Mouse (Mus musculus) liver, embryonic 14.5 days (tissue): ENCODE measurements around the gene Gm10300.

Experiments used
- CTCF ChIP-seq: IDR thresholded peaks from 2 replicates; pipeline ENCODE4 v1.5.1; 2016; ENCODE audit warnings: antibody characterized with exemption, low read depth, control low read depth
- EP300 ChIP-seq: IDR thresholded peaks from 2 replicates; pipeline ENCODE4 v1.6.1; 2016; ENCODE audit warnings: antibody characterized with exemption, low read depth

- TF ChIP-seq CTCF (no peak), EP300 (no peak)
These were observed 44.4 kb upstream of the Gm10300 start for GRCm38 (mm10) chr4:132029851-132030741.
